Mouse (Mus musculus) neural tube, embryonic 14.5 days (tissue): ENCODE results near the gene Strip2. TPM values are rescaled to one million over a fixed set of nuclear protein-coding genes. Genes with fewer than 3 reads are reported as not detected.

ENCODE experiments used
- ATAC-seq: fragments of 200-750 bp; cut with Nextera tagmentation; 2 replicates; pipeline ENCODE4 v1.8.0; 2017; ENCODE audit warnings: low read depth, mild to moderate bottlenecking, moderate TSS enrichment, moderate library complexity
- H3K27ac ChIP-seq: fragments of 300-500 bp; sonication (generic); 2 replicates; pipeline ENCODE4 v1.5.1; 2014; ENCODE audit warnings: low read depth, mild to moderate bottlenecking, control low read depth, low read length, moderate library complexity, mixed read lengths
- H3K27me3 ChIP-seq: fragments of 300-500 bp; sonication (generic); 2 replicates; pipeline ENCODE4 v1.6.1; 2014; ENCODE audit warnings: low read length; ENCODE audit not compliant: control insufficient read depth, insufficient read depth
- H3K36me3 ChIP-seq: fragments of 300-500 bp; sonication (generic); 2 replicates; pipeline ENCODE4 v1.6.1; 2014; ENCODE audit warnings: low read length, mixed read lengths; ENCODE audit not compliant: control insufficient read depth, insufficient read depth
- H3K4me1 ChIP-seq: fragments of 300-500 bp; sonication (generic); 2 replicates; pipeline ENCODE4 v1.6.1; 2014; ENCODE audit warnings: low read length; ENCODE audit not compliant: control insufficient read depth, insufficient read depth
- H3K4me2 ChIP-seq: fragments of 300-500 bp; sonication (generic); 2 replicates; pipeline ENCODE4 v1.6.1; 2014; ENCODE audit warnings: mild to moderate bottlenecking, low read depth, low read length, control low read depth
- H3K4me3 ChIP-seq: fragments of 300-500 bp; sonication (generic); 2 replicates; pipeline ENCODE4 v1.5.1; 2014; ENCODE audit warnings: low read depth, low read length, control low read depth, mixed read lengths
- H3K9ac ChIP-seq: fragments of 300-500 bp; sonication (generic); replicated peaks from 2 replicates; pipeline ENCODE4 v1.6.1; 2014; ENCODE audit warnings: low read depth, mild to moderate bottlenecking, control low read depth, low read length, mixed read lengths
- H3K9me3 ChIP-seq: fragments of 300-500 bp; sonication (generic); 2 replicates; pipeline ENCODE4 v1.6.1; 2016; ENCODE audit warnings: low read length; ENCODE audit not compliant: control insufficient read depth
- WGBS: fragments of 180-500 bp; shearing (Covaris S2); extraction: QIAGEN DNeasy Blood & Tissue Kit; methylation state at CpG from one replicate; pipeline ENCODE4 v1.1.7; 2014; 5-methylcytosine and 5-hydroxymethylcytosine counted together
- polyA plus RNA-seq: library from polyadenylated mRNA; unstranded; fragments of >200 nt; fragmentation: Nextera tagmentation; extraction: Ambion mirVana; gene quantifications from 2 replicates; pipeline ENCODE4 v1.2.1, GENCODE M21; 2014

The Strip2 gene
- polyA plus RNA-seq, 1 experiment from 2014 or later = 4.3 TPM

- no peak overlapping the region for H3K9ac ChIP-seq
- H3K9me3 ChIP-seq = no peaks in the 10 kb centered on the region
- H3K4me1 ChIP-seq = no peaks in the 10 kb centered on the region
- no peaks in the 10 kb centered on the region for H3K27me3 ChIP-seq
- H3K4me2 ChIP-seq = no peak overlapping the region
- H3K27ac ChIP-seq = no peak overlapping the region
- WGBS = 82% methylated on average over 4 of the region's 4 CpGs
- no peak overlapping the region for H3K4me3 ChIP-seq
- no peaks in the 10 kb centered on the region for H3K36me3 ChIP-seq
- no peak for ATAC-seq
These were observed 23.6 kb downstream of the Strip2 start for GRCm38 (mm10) chr6:29940428-29940827.

- Histone ChIP-seq H3K9ac (no peak overlapping the region), H3K4me2 (no peak overlapping the region), H3K27me3 (no peaks in the 10 kb centered on the region), H3K4me1 (no peaks in the 10 kb centered on the region), H3K27ac (no peak overlapping the region), H3K4me3 (no peak overlapping the region), H3K36me3 (no peaks in the 10 kb centered on the region), H3K9me3 (no peaks in the 10 kb centered on the region)
- ATAC-seq = no peak
- WGBS = 83% methylated on average over 2 of the region's 2 CpGs
These were observed 24.2 kb downstream of the Strip2 start for GRCm38 (mm10) chr6:29941036-29941435.

- no peaks in the 10 kb centered on the region for H3K27me3 ChIP-seq
- H3K4me3 ChIP-seq = no peak overlapping the region
- H3K4me2 ChIP-seq = no peak overlapping the region
- no peak overlapping the region for H3K9ac ChIP-seq
- 72% methylated on average over 1 of the region's 1 CpGs for WGBS
- no peaks in the 10 kb centered on the region for H3K4me1 ChIP-seq
- no peaks in the 10 kb centered on the region for H3K9me3 ChIP-seq
- ATAC-seq = no peak
- H3K36me3 ChIP-seq = no peaks in the 10 kb centered on the region
- H3K27ac ChIP-seq = no peak overlapping the region
These were observed 27.7 kb downstream of the Strip2 start for GRCm38 (mm10) chr6:29944465-29944864.

GRCm38 (mm10) chr6:29946568-29946967 is 29.8 kb downstream of the Strip2 start:
- H3K36me3 ChIP-seq = no peaks in the 10 kb centered on the region
- no peak overlapping the region for H3K27ac ChIP-seq
- H3K4me1 ChIP-seq = no peaks in the 10 kb centered on the region
- ATAC-seq = no peak
- no peaks in the 10 kb centered on the region for H3K9me3 ChIP-seq
- H3K4me3 ChIP-seq = no peak overlapping the region
- no peaks in the 10 kb centered on the region for H3K27me3 ChIP-seq
- 90% methylated on average over 2 of the region's 2 CpGs for WGBS
- H3K4me2 ChIP-seq = no peak overlapping the region
- no peak overlapping the region for H3K9ac ChIP-seq

GRCm38 (mm10) chr6:29947823-29948222 is 31.0 kb downstream of the Strip2 start:
- Histone ChIP-seq H3K27me3 (no peaks in the 10 kb centered on the region), H3K4me2 (no peak overlapping the region), H3K9me3 (no peaks in the 10 kb centered on the region), H3K9ac (no peak overlapping the region), H3K36me3 (no peaks in the 10 kb centered on the region), H3K4me1 (no peaks in the 10 kb centered on the region), H3K4me3 (no peak overlapping the region), H3K27ac (no peak overlapping the region)
- 82% methylated on average over 6 of the region's 6 CpGs for WGBS
- no peak for ATAC-seq

GRCm38 (mm10) chr6:29956749-29957148 is 39.9 kb downstream of the Strip2 start:
- no peaks in the 10 kb centered on the region for H3K27me3 ChIP-seq
- no peaks in the 10 kb centered on the region for H3K4me1 ChIP-seq
- H3K9ac ChIP-seq = no peak overlapping the region
- no peak overlapping the region for H3K4me2 ChIP-seq
- no peak for ATAC-seq
- no peaks in the 10 kb centered on the region for H3K9me3 ChIP-seq
- no peak overlapping the region for H3K27ac ChIP-seq
- H3K4me3 ChIP-seq = no peak overlapping the region
- WGBS = 94% methylated on average over 4 of the region's 4 CpGs
- no peaks in the 10 kb centered on the region for H3K36me3 ChIP-seq

- Histone ChIP-seq H3K27ac (no peak overlapping the region), H3K9me3 (no peaks in the 10 kb centered on the region), H3K36me3 (no peaks in the 10 kb centered on the region), H3K4me1 (no peaks in the 10 kb centered on the region), H3K9ac (no peak overlapping the region), H3K27me3 (no peaks in the 10 kb centered on the region), H3K4me3 (no peak overlapping the region), H3K4me2 (no peak overlapping the region)
- no peak for ATAC-seq
- WGBS = 62% methylated on average over 3 of the region's 3 CpGs
These were observed 41.9 kb downstream of the Strip2 start for GRCm38 (mm10) chr6:29958669-29959068.

- H3K4me2 ChIP-seq = no peak overlapping the region
- no peak for ATAC-seq
- H3K9ac ChIP-seq = no peak overlapping the region
- no peaks in the 10 kb centered on the region for H3K9me3 ChIP-seq
- no peaks in the 10 kb centered on the region for H3K4me1 ChIP-seq
- no peak overlapping the region for H3K27ac ChIP-seq
- H3K4me3 ChIP-seq = no peak overlapping the region
- H3K36me3 ChIP-seq = no peaks in the 10 kb centered on the region
- H3K27me3 ChIP-seq = no peaks in the 10 kb centered on the region
- 95% methylated on average over 6 of the region's 6 CpGs for WGBS
These were observed 44.3 kb downstream of the Strip2 start for GRCm38 (mm10) chr6:29961081-29961480.

- no peak for ATAC-seq
- 71% methylated on average over 7 of the region's 7 CpGs for WGBS
- Histone ChIP-seq H3K4me2 (no peak overlapping the region), H3K27ac (no peak overlapping the region), H3K36me3 (no peaks in the 10 kb centered on the region), H3K9ac (no peak overlapping the region), H3K4me1 (no peaks in the 10 kb centered on the region), H3K9me3 (no peaks in the 10 kb centered on the region), H3K4me3 (no peak overlapping the region), H3K27me3 (no peaks in the 10 kb centered on the region)
These were observed 51.1 kb downstream of the Strip2 start for GRCm38 (mm10) chr6:29967917-29968316.

- 77% methylated on average over 5 of the region's 5 CpGs for WGBS
These were observed 56.5 kb downstream of the Strip2 start for GRCm38 (mm10) chr6:29973341-29973740.

More at GRCm38 (mm10) chr6:29973341-29973740, 56.5 kb downstream of the Strip2 start:
- H3K27me3 ChIP-seq = no peaks in the 10 kb centered on the region
- no peak overlapping the region for H3K27ac ChIP-seq
- no peak overlapping the region for H3K4me2 ChIP-seq
- H3K4me1 ChIP-seq = no peaks in the 10 kb centered on the region
- no peaks in the 10 kb centered on the region for H3K9me3 ChIP-seq
- no peak overlapping the region for H3K4me3 ChIP-seq
- H3K36me3 ChIP-seq = no peaks in the 10 kb centered on the region
- no peak overlapping the region for H3K9ac ChIP-seq
- no peak for ATAC-seq
